Mouse (Mus musculus): Measurements from ENCODE around the gene Sox10.

Sox10 gene

DNA sequence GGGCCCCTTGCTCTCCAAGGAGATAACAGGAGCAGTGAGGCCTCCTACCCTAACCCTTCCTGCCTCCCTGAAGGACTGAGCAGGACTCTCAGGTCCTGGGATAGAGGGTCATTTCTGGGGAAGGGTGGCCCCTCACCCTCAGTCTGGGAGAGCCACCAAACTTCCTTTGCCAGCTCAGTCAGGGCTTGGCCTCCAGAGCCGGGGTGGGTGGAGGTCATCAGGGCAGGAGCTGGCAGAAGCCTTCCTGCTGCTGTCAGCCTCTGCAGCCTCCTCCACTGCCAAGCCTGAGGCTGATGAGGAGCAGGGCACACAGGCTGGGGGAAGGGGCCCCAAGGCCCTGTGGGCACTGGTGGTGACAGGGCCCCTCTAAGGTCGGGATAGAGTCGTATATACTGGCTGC, 9.5 kb downstream of the Sox10 start:
- DNase-seq (ENCODE audit: low spot score in 2 of 2): no peak

GRCm38 (mm10) chr15:79152709-79153108, 12.3 kb downstream of the Sox10 start:
- no peak for DNase-seq (ENCODE audit: low spot score in 2 of 2)

GRCm38 (mm10) chr15:79151881-79152280, 13.2 kb downstream of the Sox10 start:
- no peak for DNase-seq (ENCODE audit: low spot score in 2 of 2)

GRCm38 (mm10) chr15:79148533-79148932, 16.5 kb downstream of the Sox10 start:
- DNase-seq (ENCODE audit: low spot score in 2 of 2): peak; percentile 58 to 81

DNA sequence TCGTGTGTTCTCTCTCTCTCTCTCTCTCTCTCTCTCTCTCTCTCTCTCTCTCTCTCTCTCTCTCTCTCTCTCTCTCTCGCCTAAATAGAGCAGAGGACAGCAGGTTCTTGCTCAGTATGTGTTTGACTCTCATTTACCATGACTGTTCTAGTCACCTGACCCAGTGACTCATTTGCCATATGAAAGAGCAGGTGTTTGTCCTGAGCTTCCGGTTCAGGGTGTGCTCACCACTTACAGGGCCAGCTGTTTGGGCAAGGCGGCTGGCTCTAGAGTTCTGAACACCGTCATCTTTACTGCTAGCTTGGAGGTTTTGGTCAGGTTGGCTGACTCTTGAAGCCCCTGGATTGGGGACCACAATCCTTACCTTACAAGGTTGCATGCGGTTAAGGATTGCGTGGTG, 19.5 kb downstream of the Sox10 start:
- no peak for DNase-seq (ENCODE audit: low spot score in 2 of 2)

- DNase-seq (ENCODE audit: low spot score in 2 of 2): no peak
Measured at GRCm38 (mm10) chr15:79144021-79144420, 21.0 kb downstream of the Sox10 start.

DNA sequence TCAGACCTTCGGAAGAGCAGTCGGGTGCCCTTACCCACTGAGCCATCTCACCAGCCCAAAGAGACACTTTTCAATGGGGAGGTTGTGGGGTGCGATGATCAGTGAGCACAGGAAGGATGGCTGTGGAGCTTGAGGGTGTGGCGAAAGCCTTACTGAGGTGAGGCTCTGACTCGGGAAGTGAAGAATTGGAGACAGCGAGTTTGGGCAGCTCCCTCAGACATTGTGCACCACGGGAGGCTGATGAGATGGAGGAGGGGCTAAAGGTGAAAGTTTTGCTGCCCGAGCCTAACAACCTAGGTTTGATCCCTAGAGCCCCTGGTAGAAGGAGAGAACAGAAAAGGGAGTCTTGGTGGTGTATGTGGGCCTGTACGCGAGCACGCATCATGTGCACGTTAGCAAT, 21.7 kb downstream of the Sox10 start:
- no peak for DNase-seq (ENCODE audit: low spot score in 2 of 2)

- DNase-seq (ENCODE audit: low spot score in 2 of 2): no peak
Measured at GRCm38 (mm10) chr15:79141566-79141917, 23.5 kb downstream of the Sox10 start.

GRCm38 (mm10) chr15:79140866-79141565, 24.0 kb downstream of the Sox10 start, which contains the start of the genes Polr2f and 1700088E04Rik:
Gene Polr2f, plus strand, starts transcription at chr15:79141009.
Gene 1700088E04Rik, minus strand, starts transcription at chr15:79141253.
- DNase-seq (ENCODE audit: low spot score in 2 of 2): peak; percentile 89 to 93

- DNase-seq (ENCODE audit: low spot score in 2 of 2): no peak
Measured at GRCm38 (mm10) chr15:79139640-79140039, 25.4 kb downstream of the Sox10 start.

GRCm38 (mm10) chr15:79135783-79136575, 29.1 kb downstream of the Sox10 start:
- DNase-seq (ENCODE audit: low spot score in 2 of 2): no peak

- no peak for DNase-seq (ENCODE audit: low spot score in 2 of 2)
Measured at GRCm38 (mm10) chr15:79135332-79135731, 29.7 kb downstream of the Sox10 start.

DNA sequence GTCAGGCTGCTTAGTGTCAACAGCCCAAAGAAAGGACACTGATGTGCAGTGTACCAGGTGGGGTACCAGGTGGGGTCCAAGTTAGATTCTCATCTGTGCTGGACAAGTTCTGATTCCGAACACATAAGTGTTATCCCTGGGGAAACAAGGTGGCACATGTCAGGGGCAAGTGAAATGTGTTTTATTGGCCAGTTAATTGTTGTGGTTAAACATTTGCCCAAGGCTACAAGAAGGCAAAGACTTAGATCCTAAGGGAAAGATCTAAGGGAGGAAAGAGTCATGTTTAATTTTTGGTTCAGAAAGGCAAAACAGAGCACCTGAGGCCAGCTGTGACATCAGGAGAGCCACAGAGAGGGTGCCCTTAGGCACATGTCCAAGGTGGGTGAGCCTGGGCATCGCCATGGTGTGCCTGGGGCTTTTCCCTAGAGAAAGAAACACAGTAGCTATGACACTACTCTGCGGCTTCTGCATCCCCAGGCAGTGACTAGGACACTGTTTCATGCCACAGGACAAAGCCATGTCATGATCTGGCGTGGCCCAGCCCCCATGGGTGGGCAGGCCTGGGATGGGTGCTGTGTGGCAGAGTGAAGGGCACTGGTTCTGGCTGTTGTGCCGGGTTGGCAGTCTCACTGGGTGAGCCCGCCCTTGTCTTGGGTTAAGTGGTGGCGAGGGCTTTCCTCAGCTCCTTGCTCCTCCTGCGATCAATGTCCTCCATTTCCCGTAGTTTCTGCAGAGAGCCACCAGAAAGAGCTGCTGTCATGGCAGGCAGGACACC, 30.4 kb downstream of the Sox10 start:
- no peak for DNase-seq (ENCODE audit: low spot score in 2 of 2)

- no peak for DNase-seq (ENCODE audit: low spot score in 2 of 2)
Measured at GRCm38 (mm10) chr15:79133191-79133661, 31.8 kb downstream of the Sox10 start.

- peak; percentile 38 to 72 for DNase-seq (ENCODE audit: low spot score in 2 of 2)
Measured at GRCm38 (mm10) chr15:79131442-79131841, 33.6 kb downstream of the Sox10 start.

DNA sequence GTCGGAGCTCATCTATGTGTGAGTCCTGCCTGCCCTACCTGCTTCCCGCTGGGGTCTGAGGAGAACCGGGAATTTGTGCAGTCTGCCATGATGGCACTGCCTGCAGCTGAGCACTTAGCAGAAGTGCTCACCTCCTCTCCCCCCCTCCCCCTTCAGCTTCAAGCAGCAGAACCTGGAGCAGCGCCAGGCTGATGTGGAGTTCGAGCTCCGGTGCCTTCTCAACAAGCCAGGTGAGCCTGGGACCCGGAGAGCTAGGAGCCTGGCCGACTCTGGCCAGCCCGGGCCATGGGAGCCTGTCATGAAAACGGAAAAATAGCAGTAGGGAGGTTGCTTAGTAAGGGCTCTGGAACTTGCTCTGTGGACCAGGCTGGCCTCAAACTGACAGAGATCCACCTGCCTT, 34.3 kb downstream of the Sox10 start:
- no peak for DNase-seq (ENCODE audit: low spot score in 2 of 2)

- no peak for DNase-seq (ENCODE audit: low spot score in 2 of 2)
Measured at GRCm38 (mm10) chr15:79129311-79129710, 35.7 kb downstream of the Sox10 start.

GRCm38 (mm10) chr15:79128208-79128607, 36.8 kb downstream of the Sox10 start:
- DNase-seq (ENCODE audit: low spot score in 2 of 2): no peak

GRCm38 (mm10) chr15:79127101-79127500, 37.9 kb downstream of the Sox10 start:
- DNase-seq (ENCODE audit: low spot score in 2 of 2): no peak

DNA sequence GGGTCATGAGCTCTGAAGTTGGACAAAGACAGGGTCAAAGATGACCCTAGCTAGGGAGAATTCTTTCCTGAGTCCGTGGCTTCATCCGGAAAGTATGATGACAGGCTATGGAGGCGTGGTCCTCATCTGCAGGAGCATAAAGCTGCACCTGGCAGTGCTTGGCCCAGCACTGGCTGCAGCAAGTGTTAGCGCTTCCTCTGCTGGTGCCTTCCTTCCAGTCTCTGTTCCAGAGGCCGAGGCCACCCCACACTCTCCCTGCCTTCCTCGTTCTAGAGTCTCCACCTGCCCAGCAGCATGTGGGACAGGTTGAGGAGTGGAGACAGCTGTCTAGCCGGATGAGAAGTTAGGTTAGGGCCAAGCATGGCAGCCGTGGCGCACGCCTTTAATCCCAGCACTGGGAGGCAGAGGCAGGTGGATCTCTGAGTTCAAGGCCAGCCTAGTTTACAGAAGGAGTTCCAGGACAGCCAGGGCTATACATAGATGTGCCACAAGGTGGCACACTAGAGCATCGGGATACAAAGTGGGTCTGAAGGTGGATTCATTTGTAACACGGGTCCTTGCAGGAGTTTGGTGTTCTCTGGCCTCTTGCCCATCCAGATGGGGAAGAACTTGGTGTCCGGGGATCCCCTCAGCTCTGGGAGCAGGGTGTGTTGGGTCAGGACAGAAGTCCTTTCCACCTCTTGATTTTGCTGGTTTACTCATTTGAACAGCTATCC, 38.7 kb downstream of the Sox10 start:
- DNase-seq (ENCODE audit: low spot score in 2 of 2): peak in 1 of 2 experiments; percentile 42

DNA sequence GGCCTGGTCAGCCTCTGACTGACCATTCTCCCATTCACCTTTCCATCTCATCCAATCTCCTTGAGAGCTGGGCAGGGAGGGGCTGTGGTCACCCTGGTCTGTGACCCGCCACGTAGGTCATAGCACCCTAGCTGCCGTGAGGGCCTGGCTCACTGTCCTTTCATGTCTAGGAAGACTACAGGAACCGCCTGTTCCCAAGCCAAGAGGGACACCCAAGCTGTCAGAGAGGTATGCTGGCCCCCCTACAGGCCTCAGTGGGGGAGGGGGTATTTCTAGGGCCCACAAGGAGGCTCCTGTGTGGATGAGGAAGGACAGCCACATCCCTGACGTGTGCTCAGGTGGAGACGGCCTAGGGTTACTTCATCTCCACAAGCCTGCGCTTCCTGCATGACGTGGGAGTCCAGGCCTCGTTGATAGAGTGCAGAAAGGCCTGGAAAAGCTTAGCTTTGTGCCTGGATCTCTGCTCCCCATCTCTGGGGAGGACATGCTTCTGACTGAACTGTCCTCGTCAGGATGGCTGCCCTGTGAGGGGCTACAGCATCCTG, 40.6 kb downstream of the Sox10 start:
- DNase-seq (ENCODE audit: low spot score in 2 of 2): no peak
